Mouse (Mus musculus): ENCODE results near the gene Gdf1. TPM values are rescaled to one million over a fixed set of nuclear protein-coding genes. Genes with fewer than 3 reads are reported as not detected.

Gene Gdf1
- total RNA-seq, 2 experiments from 2014 or later: 0.21 TPM; not detected in 1

- intact Hi-C loops (cut with DNase I): no loop called here
- DNase-seq (ENCODE audit: low spot score): no peak
Measured at GRCm38 (mm10) chr8:70359411-70359810, 29.8 kb downstream of the Gdf1 start.

GRCm38 (mm10) chr8:70360769-70361168 lies 31.2 kb downstream of the Gdf1 start:
- intact Hi-C loops (cut with DNase I): no loop called here
- DNase-seq (ENCODE audit: low spot score): no peak

- DNase-seq (ENCODE audit: low spot score): no peak
- intact Hi-C loops (cut with DNase I): no loop called here
Measured at GRCm38 (mm10) chr8:70361484-70362032, 31.9 kb downstream of the Gdf1 start.

- intact Hi-C loops (cut with DNase I): no loop called here
- DNase-seq (ENCODE audit: low spot score): peak; percentile 45
Measured at GRCm38 (mm10) chr8:70364066-70364465, 34.4 kb downstream of the Gdf1 start.

GRCm38 (mm10) chr8:70366588-70366987 lies 37.0 kb downstream of the Gdf1 start:
- intact Hi-C loops (cut with DNase I): no loop called here
- no peak for DNase-seq (ENCODE audit: low spot score)

GRCm38 (mm10) chr8:70370476-70370875 lies 40.9 kb downstream of the Gdf1 start:
- intact Hi-C loops (cut with DNase I): no loop called here
- no peak for DNase-seq (ENCODE audit: low spot score)

GRCm38 (mm10) chr8:70371951-70372350 lies 42.3 kb downstream of the Gdf1 start:
- no peak for DNase-seq (ENCODE audit: low spot score)
- intact Hi-C loops (cut with DNase I): no loop called here

GRCm38 (mm10) chr8:70373397-70374317 lies 44.0 kb downstream of the Gdf1 start, which contains the start of gene Comp:
TSS of gene Comp (plus strand) at chr8:70373558.
- no peak for DNase-seq (ENCODE audit: low spot score)
- intact Hi-C loops (cut with DNase I): no loop called here

- intact Hi-C loops (cut with DNase I): no loop called here
- DNase-seq (ENCODE audit: low spot score): peak; percentile 64
Measured at GRCm38 (mm10) chr8:70374318-70374927, 44.8 kb downstream of the Gdf1 start.

GRCm38 (mm10) chr8:70375212-70375859 lies 45.7 kb downstream of the Gdf1 start:
- DNase-seq (ENCODE audit: low spot score): no peak
- intact Hi-C loops (cut with DNase I): no loop called here

GRCm38 (mm10) chr8:70376275-70376741 lies 46.7 kb downstream of the Gdf1 start:
- no peak for DNase-seq (ENCODE audit: low spot score)
- intact Hi-C loops (cut with DNase I): no loop called here

- intact Hi-C loops (cut with DNase I): no loop called here
- DNase-seq (ENCODE audit: low spot score): no peak
Measured at GRCm38 (mm10) chr8:70377049-70377448, 47.4 kb downstream of the Gdf1 start.

GRCm38 (mm10) chr8:70380069-70380468 lies 50.5 kb downstream of the Gdf1 start:
- no peak for DNase-seq (ENCODE audit: low spot score)
- intact Hi-C loops (cut with DNase I): loop anchor here (10.0 kb wide), 1 partner anchor 205 kb away; no protein-coding TSS in a partner anchor

Other genes with a start within 250 kb of the Gdf1 start
- not detected for gene Hapln4, start 246.4 kb upstream of the Gdf1 start, total RNA-seq (2021)
- under 1 TPM in 1 of 2 experiments, not detected in 1; 0.03 TPM for gene Ncan, start 208.9 kb upstream of the Gdf1 start, total RNA-seq (2021)
- 1 to 10 TPM; 5.4 to 7.6 TPM for gene Nr2c2ap, start 198.5 kb upstream of the Gdf1 start, total RNA-seq (2021)
- 10 to 100 TPM; 20.9 to 21.5 TPM for gene Rfxank, start 190.7 kb upstream of the Gdf1 start, total RNA-seq (2021)
- gene Borcs8, start 190.3 kb upstream of the Gdf1 start, total RNA-seq (2021): 10 to 100 TPM; 21.2 to 25.5 TPM
- gene Mef2b, start 190.1 kb upstream of the Gdf1 start, total RNA-seq (2021): under 1 TPM in 1 of 2 experiments, not detected in 1; 0.31 TPM
- 10 to 100 TPM; 93.0 to 98.1 TPM for gene Tmem161a, start 157.5 kb upstream of the Gdf1 start, total RNA-seq (2021)
- 10 to 100 TPM; 48.1 to 48.4 TPM for gene Slc25a42, start 117.5 kb upstream of the Gdf1 start, total RNA-seq (2021)
- 10 to 100 TPM; 38.9 to 41.5 TPM for gene Sugp2, start 95.6 kb upstream of the Gdf1 start, total RNA-seq (2021)
- 1 to 10 TPM; 7.6 to 8.0 TPM for gene Armc6, start 95.4 kb upstream of the Gdf1 start, total RNA-seq (2021)
- 10 to 100 TPM; 12.0 to 12.3 TPM for gene Homer3, start 47.0 kb upstream of the Gdf1 start, total RNA-seq (2021)
- 10 to 100 TPM; 24.7 to 33.8 TPM for gene Ddx49, start 27.3 kb upstream of the Gdf1 start, total RNA-seq (2021)
- 100 to 1,000 TPM; 145 to 159 TPM for gene Cope, start 27.3 kb upstream of the Gdf1 start, total RNA-seq (2021)
- under 1 TPM; 0.31 to 0.39 TPM for gene Cers1, start 14.0 kb upstream of the Gdf1 start, total RNA-seq (2021)
- 10 to 100 TPM; 43.2 to 46.3 TPM for gene Upf1, start 23.5 kb downstream of the Gdf1 start, total RNA-seq (2021)
- 1 to 10 TPM; 6.1 to 7.0 TPM for gene Comp, start 43.7 kb downstream of the Gdf1 start, total RNA-seq (2021)
- gene Crtc1, start 109.8 kb downstream of the Gdf1 start, total RNA-seq (2021): 10 to 100 TPM; 10.3 to 10.6 TPM
- gene Klhl26, start 147.2 kb downstream of the Gdf1 start, total RNA-seq (2021): 1 to 10 TPM; 7.6 to 7.7 TPM
- not detected for gene Tmem59l, start 157.5 kb downstream of the Gdf1 start, total RNA-seq (2021)
- under 1 TPM; 0.34 to 0.81 TPM for gene Crlf1, start 163.3 kb downstream of the Gdf1 start, total RNA-seq (2021)
- 100 to 1,000 TPM; 102 TPM for gene Rex1bd, start 176.9 kb downstream of the Gdf1 start, total RNA-seq (2021)
- gene Uba52, start 181.0 kb downstream of the Gdf1 start, total RNA-seq (2021): 1,000 to 10,000 TPM; 1,533 to 1,573 TPM
- gene Fkbp8, start 197.9 kb downstream of the Gdf1 start, total RNA-seq (2021): 100 to 1,000 TPM; 130 to 135 TPM
- gene Kxd1, start 198.1 kb downstream of the Gdf1 start, total RNA-seq (2021): 10 to 100 TPM; 73.6 to 76.6 TPM
- gene Ell, start 209.6 kb downstream of the Gdf1 start, total RNA-seq (2021): 10 to 100 TPM; 11.7 to 13.3 TPM

Data from heart, postnatal 25 days (tissue).